Mouse (Mus musculus) intestine, postnatal 0 days (tissue): Measurements from ENCODE around the gene Brinp3. TPM values are rescaled to one million over a fixed set of nuclear protein-coding genes. Genes with fewer than 3 reads are reported as not detected.

Experiments used
- ATAC-seq: fragments of 200-750 bp; cut with Nextera tagmentation; 2 replicates; pipeline ENCODE4 v1.8.0; 2017; ENCODE audit warnings: mild to moderate bottlenecking, moderate TSS enrichment, moderate library complexity
- H3K27ac ChIP-seq: fragments of 300-500 bp; sonication (generic); 2 replicates; pipeline ENCODE4 v1.5.1; 2014; ENCODE audit warnings: mild to moderate bottlenecking, low read depth, low read length, moderate library complexity
- H3K27me3 ChIP-seq: fragments of 300-500 bp; sonication (generic); replicated peaks from 2 replicates; pipeline ENCODE4 v1.6.1; 2014; ENCODE audit warnings: low read length, mixed read lengths; ENCODE audit not compliant: control insufficient read depth, insufficient read depth
- H3K36me3 ChIP-seq: fragments of 300-500 bp; sonication (generic); 2 replicates; pipeline ENCODE4 v1.6.1; 2014; ENCODE audit warnings: mild to moderate bottlenecking, moderate library complexity; ENCODE audit not compliant: control insufficient read depth, insufficient read depth
- H3K4me1 ChIP-seq: fragments of 300-500 bp; sonication (generic); replicated peaks from 2 replicates; pipeline ENCODE4 v1.6.1; 2014; ENCODE audit warnings: antibody characterized with exemption, low read length, mixed read lengths; ENCODE audit not compliant: control insufficient read depth, insufficient read depth
- H3K4me2 ChIP-seq: fragments of 300-500 bp; sonication (generic); replicated peaks from 2 replicates; pipeline ENCODE4 v1.6.1; 2014; ENCODE audit warnings: low read depth, mild to moderate bottlenecking, moderate library complexity
- H3K4me3 ChIP-seq: fragments of 300-500 bp; sonication (generic); 2 replicates; pipeline ENCODE4 v1.5.1; 2014; ENCODE audit warnings: low read depth, low read length
- H3K9ac ChIP-seq: fragments of 300-500 bp; sonication (generic); 2 replicates; pipeline ENCODE4 v1.6.1; 2014; ENCODE audit warnings: mild to moderate bottlenecking, low read depth, low read length
- H3K9me3 ChIP-seq: fragments of 300-500 bp; sonication (generic); 2 replicates; pipeline ENCODE4 v1.6.1; 2016; ENCODE audit warnings: mixed run types; ENCODE audit not compliant: control insufficient read depth
- CTCF ChIP-seq: sonication (generic); IDR thresholded peaks from 2 replicates; pipeline ENCODE4 v1.5.1; 2016; ENCODE audit warnings: low read depth, mild to moderate bottlenecking, control low read depth, antibody characterized with exemption, moderate library complexity
- WGBS: fragments of 180-500 bp; shearing (Covaris S2); extraction: QIAGEN DNeasy Blood & Tissue Kit; methylation state at CpG from one replicate; pipeline ENCODE4 v1.1.7; 2014; 5-methylcytosine and 5-hydroxymethylcytosine counted together
- polyA plus RNA-seq: library from polyadenylated mRNA; unstranded; fragments of >200 nt; fragmentation: Nextera tagmentation; extraction: Ambion mirVana; gene quantifications from 2 replicates; pipeline ENCODE4 v1.2.1, GENCODE M21; 2015

Gene Brinp3
- polyA plus RNA-seq, 1 experiment from 2014 or later, result 0.60 TPM

- no peak overlapping the region for H3K9ac ChIP-seq
- peak; percentile 43; the same call in 1 of the 2 replicates for ATAC-seq
- no peaks in the 10 kb centered on the region for H3K36me3 ChIP-seq
- H3K27me3 ChIP-seq, result no peaks in the 10 kb centered on the region
- no peak for TF ChIP-seq CTCF
- H3K4me2 ChIP-seq, result no peak overlapping the region
- no peak overlapping the region for H3K27ac ChIP-seq
- H3K9me3 ChIP-seq, result no peaks in the 10 kb centered on the region
- WGBS, result 44% methylated on average over 6 of the region's 6 CpGs
- H3K4me1 ChIP-seq, result no peaks in the 10 kb centered on the region
- H3K4me3 ChIP-seq, result no peak overlapping the region
These were observed 445.2 kb downstream of the Brinp3 start for GRCm38 (mm10) chr1:146939463-146940389.
